Comparison of ENCODE assay signal across 8 mouse cellular contexts in genomic region chr19:4153232-4153654, GRCm38 (mm10). TPM values are rescaled to one million over a fixed set of nuclear protein-coding genes. Genes with fewer than 3 reads are reported as not detected.
DNase-seq lines count a peak whose midpoint lies in the region; ATAC-seq lines count a peak whose summit lies in the region.
"Had no signal": no experiment of that assay in that cellular context is flagged by ENCODE, and none has a peak within 500 bp of the region (broad histone marks: within the 10 kb centered on the region; RNA-seq: fewer than 3 reads in every experiment).

Gene Ptprcap (plus strand): TSS chr19:4153604.

- no peak within 1 kb of the TSS for H3K4me2 ChIP-seq in lung, embryonic 15.5 days
- H3K4me2 ChIP-seq: neural tube, embryonic 13.5 days had no signal

- H3K36me3 ChIP-seq in lung, embryonic 15.5 days = peaks cover 31% of the 10 kb centered on the region

- H3K4me3 ChIP-seq in lung, embryonic 15.5 days = no peak within 1 kb of the TSS
- H3K4me3 ChIP-seq: neural tube, embryonic 13.5 days had no signal

- H3K9ac ChIP-seq in lung, embryonic 15.5 days = no peak within 1 kb of the TSS
- H3K9ac ChIP-seq: neural tube, embryonic 13.5 days had no signal

- no peak for ATAC-seq in lung, embryonic 15.5 days (ENCODE audit: borderline replicate concordance, extremely low read depth, low FRiP score, low TSS enrichment)
- ATAC-seq in erythroid progenitor cell, adult 5-6 weeks (replicated peaks; ENCODE audit: low FRiP score, poor library complexity, severe bottlenecking) = no peak
- no peak for ATAC-seq in megakaryocyte progenitor cell, adult 5-6 weeks (replicated peaks; ENCODE audit: poor library complexity)

- no peak for DNase-seq in lung, postnatal 10 days
- DNase-seq in cerebellum, adult 11-12 months = peak; percentile 86
- no peak for DNase-seq in adrenal gland, postnatal 36 days
- no peak for DNase-seq in T-cell, adult 2 months (ENCODE audit: low spot score)

- H3K27ac ChIP-seq in lung, embryonic 15.5 days = no peak within 1 kb of the TSS
- H3K27ac ChIP-seq: neural tube, embryonic 13.5 days had no signal

- 55% methylated on average over 11 of the region's 11 CpGs for WGBS in lung, embryonic 15.5 days

- H3K27me3 ChIP-seq in lung, embryonic 15.5 days = no peaks in the 10 kb centered on the region
- H3K27me3 ChIP-seq: neural tube, embryonic 13.5 days had no signal

- peaks cover 10% of the 10 kb centered on the region for H3K4me1 ChIP-seq in lung, embryonic 15.5 days

- no peaks in the 10 kb centered on the region for H3K9me3 ChIP-seq in lung, embryonic 15.5 days
- H3K9me3 ChIP-seq: neural tube, embryonic 13.5 days had no signal

RNA-seq across cellular contexts. Expression of gene Ptprcap, which starts in this region (rescaled TPM):
- polyA plus RNA-seq in lung, embryonic 15.5 days (2015; fragmentation: Nextera tagmentation; extraction: Ambion mirVana) = 3.4 and 13.5 TPM in 2 replicates
- 66.3 and 73.4 TPM in 2 replicates for total RNA-seq in erythroid progenitor cell, adult 5-6 weeks (2015; ENCODE audit: low replicate concordance)
- 14.4 and 38.8 TPM in 2 replicates for total RNA-seq in erythroid progenitor cell, adult 5-6 weeks (2017; ENCODE audit: low replicate concordance)
- total RNA-seq in megakaryocyte progenitor cell, adult 5-6 weeks (2015) = 96.4 and 114 TPM in 2 replicates
- total RNA-seq in megakaryocyte progenitor cell, adult 5-6 weeks (2017) = 79.5 and 83.5 TPM in 2 replicates
- 1 to 10 TPM; 1.4 to 3.1 TPM for total RNA-seq in adrenal gland, postnatal 36 days (2021)
